Mouse (Mus musculus) gastrocnemius, postnatal 36 days (tissue): Measurements from ENCODE around the gene Ash1l. TPM values are rescaled to one million over a fixed set of nuclear protein-coding genes. Genes with fewer than 3 reads are reported as not detected.

ENCODE experiments used
- DNase-seq, 2 experiments: peaks; one replicate each; pipeline ENCODE4 v3.0.0; 2022
- intact Hi-C: fragments of 180-260 bp; cut with DNase I; formaldehyde crosslinking; loops from one replicate; pipeline ENCODE4 v1.15.1; 2025
- total RNA-seq, 2 experiments: library from RNA; stranded (reverse); gene quantifications; 2 replicates each; pipeline ENCODE4 v1.2.3; 2021

Gene Ash1l
- total RNA-seq, 2 experiments from 2014 or later, result 23.2 to 29.5 TPM

DNA sequence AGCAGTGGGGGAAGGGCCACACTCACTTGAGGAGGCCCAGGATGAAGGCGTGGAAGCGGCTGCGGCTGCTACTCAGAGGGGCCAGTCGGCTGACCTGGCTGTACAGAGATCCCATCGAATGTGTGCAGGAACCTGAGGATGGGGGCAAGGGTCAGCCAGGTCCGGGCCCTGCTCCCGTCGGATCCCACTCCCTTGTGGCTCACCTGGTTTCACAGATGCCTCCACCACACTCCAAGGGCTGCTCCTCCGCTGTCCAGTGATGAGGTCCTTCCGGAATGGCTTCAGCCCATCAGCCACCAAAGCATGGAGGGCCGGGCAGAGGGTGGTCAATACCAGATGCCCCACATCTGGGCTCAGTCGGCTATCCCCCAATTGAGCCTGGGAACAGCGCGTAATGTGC is 138.6 kb downstream of the Ash1l start:
- intact Hi-C loops, result no loop called here
- DNase-seq, result no peak

DNA sequence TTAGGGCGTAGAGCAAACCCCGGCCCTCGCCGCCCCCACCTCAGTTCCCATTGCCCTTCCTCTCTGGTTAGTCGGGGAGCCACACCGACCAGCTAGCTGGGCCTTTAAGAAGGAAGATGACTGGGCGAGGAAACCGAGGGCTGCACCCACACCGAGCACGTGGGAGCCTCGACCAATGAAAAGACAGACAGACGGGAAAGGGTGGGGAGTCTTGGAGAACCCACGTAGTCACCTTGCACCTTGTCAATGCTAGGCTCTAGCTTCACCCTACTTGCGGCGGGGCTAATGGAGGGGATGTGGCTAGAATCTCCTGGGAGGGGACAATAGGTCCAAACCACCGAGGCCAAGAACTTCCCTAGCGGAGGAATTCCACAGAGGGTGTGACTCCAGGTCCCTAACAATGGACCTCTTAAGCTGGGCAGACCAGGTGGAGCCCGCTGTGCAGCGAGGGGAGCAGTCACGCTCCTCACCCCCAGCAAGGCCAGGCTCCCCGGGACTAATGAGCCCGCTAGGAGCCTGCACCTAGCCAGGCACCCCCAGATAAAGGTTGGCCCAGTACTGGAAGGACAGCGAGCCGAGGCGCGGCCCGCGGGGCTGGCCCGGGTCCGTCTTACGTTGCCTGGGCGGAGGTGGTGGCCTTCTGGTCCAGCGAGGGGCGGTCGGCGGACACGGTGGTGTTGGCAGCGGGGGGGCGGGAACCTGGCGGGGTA is 139.6 kb downstream of the Ash1l start:
- intact Hi-C loops, result loop anchor here (2.0 kb wide), 1 partner anchor 127 kb away; no protein-coding TSS in a partner anchor
- peak; percentile 77 to 79 for DNase-seq

DNA sequence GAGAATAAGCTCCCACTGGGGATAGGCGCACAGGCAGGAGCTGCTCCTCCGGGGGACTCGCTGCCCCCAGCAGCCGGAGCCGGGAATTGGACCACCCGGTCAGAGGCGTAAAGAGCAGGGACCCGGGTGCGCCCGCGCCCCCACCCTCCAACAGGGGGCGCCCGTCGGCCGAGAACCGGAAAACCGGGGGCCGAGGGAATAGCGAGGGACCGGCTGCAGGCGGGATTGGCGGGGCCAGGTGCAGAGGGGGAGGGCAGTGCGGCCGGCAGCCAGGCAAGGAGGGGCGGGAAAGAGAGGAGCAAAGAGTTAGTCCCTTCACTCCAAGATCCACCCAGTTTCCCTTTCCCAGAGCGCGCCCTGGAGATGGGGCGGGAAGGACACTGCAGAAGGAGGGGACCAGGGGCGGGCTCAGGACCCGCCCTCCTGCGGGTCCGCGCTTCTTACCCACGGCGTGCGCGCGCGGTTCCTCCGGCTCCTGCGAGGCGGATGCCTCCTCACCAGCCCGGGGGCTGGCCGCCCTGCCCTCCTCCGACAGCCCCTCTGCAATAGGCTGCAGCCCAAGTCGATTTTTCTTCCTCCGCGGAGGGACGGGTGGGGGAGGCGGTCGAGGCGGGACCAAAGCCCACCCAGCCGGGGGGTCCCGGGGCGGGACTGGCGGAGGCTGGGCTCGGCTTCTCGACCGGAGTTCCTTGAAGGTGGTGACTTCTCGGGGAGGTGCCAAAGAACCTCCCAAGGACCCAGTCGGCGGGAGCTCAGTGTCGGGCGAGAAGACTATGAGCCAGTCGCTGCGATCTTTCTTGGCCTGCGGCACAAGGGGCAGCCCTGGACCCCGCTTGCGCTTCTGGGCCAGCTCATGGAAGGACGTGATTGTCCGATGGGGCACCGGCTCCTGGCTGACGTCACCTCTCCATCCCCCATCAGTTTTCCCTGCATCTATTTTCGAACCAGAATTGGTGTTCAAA is 140.6 kb downstream of the Ash1l start:
- peak; percentile 85 to 86 for DNase-seq

DNA sequence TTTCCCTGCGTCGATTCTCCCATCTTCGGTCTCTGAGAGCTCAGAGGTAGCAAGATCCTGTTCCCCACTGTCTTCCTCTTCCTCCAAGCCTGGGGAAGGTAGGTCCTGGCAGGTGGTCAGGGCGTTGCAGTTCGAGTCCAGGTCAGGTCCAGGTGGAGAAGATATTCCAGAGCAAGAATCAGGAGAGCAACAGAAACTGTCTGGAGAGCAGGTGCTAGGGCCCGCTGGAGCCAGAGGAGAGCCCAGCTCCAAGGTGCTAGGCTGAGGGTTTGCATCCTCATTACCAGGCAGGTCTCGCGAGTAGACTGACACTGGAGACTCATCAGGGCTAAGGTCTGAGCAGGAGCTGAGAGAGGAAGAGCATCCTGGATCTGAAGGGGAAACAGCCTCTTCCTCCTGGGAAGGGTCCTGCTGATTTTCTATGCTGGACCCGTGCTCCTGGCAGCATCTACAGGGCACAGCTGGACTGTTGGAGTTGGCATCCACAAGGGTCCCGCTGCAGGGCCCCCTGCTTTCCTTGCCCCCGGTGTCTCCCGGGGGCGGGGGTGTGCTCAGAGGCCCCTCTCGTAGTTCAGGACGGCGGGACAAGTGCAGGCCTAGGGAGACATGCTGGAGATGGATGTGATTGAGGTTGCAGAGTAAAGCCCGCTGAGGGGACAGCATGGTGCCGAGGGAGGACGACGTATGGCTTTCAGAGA is 141.5 kb downstream of the Ash1l start:
- intact Hi-C loops, result loop anchor here (2.0 kb wide), 1 partner anchor 125 kb away; no protein-coding TSS in a partner anchor
- DNase-seq, result no peak

More for the DNA sequence above, 140.6 kb downstream of the Ash1l start:
- intact Hi-C loops, result loop anchor here (2.0 kb wide), 1 partner anchor 126 kb away; no protein-coding TSS in a partner anchor

DNA sequence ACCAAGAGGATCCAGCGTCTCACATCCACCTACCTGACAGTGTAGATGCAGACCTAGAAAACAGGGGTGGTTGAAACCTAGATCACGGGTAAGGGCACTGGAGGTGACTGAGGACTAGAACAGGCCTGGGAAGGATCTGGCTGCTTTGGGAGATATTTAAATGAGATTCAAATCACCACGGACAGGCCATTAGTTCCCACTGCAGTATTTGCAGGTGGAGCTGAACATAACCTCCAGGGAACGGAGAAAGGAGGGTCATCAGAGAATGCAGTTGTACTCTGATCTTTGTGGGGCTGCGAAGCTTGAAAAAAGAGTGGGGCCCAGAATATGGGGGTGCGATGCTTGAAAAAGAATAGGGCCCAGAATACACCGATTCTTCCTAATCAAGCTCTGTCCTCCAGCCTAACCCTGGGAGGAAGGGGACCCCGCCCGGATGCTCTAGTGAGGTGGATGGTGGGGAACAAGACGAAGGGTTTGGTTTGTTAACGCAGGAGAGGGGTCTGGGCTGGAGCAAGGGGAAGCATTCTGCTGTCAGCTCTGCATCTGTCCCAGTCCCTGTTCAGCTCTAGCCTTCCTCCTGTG is 142.2 kb downstream of the Ash1l start:
- intact Hi-C loops, result no loop called here
- DNase-seq, result no peak

DNA sequence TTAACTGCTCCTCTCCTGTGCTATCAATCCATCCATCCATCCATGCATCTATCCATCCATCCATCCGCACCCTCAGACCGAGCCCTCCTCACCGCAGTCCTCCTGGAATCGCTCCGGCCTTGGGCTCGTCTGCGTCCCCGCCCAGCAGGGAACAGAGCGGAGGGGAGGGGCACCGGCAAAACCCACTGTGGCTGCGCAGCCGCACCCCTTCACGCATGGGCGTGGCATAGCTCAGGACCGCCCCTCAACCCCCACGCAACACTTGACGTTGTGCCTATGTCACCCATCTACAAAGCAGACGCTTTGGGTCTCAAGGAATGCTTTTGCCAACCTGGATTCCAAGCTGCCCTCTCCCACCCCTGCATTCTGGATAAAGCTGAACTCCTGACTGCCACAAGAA is 142.8 kb downstream of the Ash1l start, which contains the start of gene Rusc1:
TSS of gene Rusc1 (minus strand) at position 137 of the 400 bp plus-strand sequence.
- intact Hi-C loops, result no loop called here
- DNase-seq, result peak; percentile 84 to 85

DNA sequence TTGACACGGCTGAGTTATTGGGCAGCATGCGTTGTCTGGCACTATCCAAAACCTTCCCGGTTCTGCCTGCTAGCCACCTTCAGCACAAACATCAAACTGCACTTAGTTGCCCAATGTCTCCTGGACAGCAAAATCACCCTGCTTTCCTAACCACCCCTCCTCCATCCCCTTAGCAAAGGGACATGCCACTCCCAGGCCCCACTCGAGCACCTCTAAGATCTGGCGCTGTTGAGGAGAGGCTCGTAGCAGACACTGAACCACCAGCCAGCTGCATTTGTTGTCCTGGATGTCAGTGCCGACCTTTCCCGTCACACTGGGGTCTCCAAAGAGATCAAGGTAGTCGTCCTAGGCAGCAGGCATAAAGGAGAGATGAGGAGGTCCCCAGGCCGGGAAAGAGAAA is 143.6 kb downstream of the Ash1l start:
- intact Hi-C loops, result no loop called here
- no peak for DNase-seq

DNA sequence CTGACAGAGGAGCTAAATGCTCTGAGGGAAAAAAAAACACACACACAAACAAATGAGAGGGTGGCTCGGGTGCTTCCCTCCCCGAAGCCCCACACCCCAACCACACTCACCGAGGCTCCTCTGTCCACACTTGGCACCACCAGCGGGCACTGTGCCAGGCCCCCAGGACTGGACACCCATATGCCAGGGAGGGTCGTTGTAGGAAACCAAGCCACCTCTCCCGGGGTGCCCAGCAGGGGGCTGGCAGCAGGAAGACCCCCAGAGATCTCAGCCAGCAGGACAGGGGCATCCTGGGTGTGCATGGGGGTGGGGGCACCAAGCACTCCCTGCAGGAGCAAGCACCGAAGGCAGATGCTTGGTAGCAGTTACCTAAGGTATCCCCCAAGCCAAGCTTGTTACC is 150.4 kb downstream of the Ash1l start, which contains the start of gene Gm43738:
TSS of gene Gm43738 (minus strand) at position 289 of the 400 bp plus-strand sequence.
- no peak for DNase-seq
- intact Hi-C loops, result no loop called here

DNA sequence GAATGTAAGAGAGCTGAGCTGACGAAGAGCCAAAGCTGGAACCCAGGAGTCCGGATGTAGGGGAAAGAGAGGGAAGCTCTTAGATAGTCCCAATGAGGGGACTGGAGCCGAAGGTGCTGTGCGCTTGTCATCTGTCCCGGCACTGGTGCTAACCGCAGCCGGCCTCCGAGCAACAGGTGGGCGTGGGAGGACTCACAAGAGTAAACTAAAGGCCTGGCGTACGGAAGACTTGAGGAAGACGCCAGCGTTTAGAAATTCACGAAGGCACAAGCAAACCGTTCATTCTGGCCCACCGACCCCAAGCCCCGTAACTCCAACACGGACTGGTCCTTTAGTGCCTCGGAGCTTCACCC is 151.0 kb downstream of the Ash1l start:
- no peak for DNase-seq
- intact Hi-C loops, result no loop called here

DNA sequence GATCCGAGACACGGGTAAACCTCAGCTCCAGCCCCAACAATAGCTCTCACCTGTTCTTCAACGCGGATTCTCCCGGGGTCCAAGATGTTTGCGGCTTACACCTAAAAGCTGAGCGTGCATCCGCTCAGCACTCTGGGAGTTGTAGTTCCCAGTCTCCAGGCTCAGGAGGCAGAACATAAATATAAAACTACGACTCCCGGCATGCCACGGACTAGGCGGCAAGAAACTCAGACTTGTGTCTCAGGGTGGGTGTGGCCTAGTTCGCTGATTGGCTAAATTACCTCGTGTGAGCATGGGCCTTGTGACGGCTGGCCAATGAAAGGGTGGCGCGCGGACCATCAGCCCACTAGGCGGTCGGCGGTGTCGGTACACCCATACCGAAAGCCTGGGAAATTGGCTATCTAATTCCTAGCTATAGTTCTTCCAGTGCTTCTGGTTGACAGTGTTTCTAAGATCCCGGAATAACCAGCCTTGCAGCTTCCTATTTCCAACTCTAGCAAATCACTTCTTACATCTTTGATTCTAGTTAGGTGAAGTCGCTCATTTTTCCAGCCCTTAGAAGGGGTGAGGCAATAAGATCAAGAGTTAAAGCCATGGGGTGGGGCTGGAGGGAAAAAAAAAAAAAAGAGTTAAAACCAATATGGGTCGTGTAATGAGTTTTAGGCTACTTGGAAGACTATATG is 151.5 kb downstream of the Ash1l start, which contains the start of gene Fdps:
TSS of gene Fdps (minus strand) at position 148 of the 683 bp plus-strand sequence.
- DNase-seq, result peak; percentile 79 to 92
- intact Hi-C loops, result no loop called here

DNA sequence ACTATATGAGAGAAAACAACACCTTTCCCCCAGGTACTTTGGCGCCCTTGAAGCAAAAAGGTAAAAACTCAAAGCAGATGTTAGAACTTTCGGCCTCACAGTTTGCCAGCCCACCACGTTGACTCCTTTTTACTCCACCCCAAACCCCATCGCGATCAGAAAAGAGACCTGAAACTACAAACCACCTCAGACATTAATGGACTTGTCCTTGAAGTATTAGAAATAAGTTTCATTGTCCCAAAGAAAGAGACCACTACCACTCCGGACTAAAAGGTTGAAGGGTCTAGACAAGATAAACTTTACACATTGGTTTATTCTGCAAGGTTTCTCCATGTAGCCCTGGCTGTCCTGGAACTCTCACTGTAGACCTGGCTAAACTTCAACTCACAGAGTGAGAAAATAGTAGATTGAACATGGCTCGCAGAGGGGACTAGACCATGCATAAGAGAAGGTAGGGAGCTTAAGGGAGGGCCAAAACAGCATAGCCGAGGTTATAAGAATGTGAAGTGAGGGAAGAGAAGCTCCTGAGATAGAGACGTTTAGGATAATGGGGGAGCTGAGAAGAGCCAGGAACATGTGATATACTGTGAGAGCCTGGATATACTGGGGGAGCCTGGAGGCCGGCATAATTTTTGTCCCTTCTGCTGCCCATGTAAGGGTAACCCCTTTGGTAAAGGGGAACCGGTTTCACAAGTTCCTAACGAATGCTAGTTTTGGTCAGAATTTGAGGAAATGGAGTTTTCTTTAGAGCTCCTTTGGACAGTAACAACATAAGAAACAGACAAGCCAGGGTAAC is 152.3 kb downstream of the Ash1l start:
- intact Hi-C loops, result no loop called here
- DNase-seq, result no peak

DNA sequence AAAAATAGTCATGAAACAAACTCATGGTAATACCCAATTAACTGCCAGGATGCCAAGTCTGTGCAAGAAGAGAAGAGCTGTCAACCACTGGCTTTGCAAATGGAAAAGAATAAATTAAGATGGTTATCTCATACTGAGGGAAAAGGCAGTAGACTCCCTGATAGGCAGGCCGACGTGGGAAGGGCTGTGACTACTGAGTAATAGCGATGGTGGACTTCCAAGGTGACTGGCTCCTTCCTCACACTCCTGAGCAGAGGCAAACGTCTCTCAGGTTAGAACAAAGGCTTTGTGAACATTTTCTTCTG is 152.8 kb downstream of the Ash1l start:
- intact Hi-C loops, result no loop called here
- DNase-seq, result no peak

DNA sequence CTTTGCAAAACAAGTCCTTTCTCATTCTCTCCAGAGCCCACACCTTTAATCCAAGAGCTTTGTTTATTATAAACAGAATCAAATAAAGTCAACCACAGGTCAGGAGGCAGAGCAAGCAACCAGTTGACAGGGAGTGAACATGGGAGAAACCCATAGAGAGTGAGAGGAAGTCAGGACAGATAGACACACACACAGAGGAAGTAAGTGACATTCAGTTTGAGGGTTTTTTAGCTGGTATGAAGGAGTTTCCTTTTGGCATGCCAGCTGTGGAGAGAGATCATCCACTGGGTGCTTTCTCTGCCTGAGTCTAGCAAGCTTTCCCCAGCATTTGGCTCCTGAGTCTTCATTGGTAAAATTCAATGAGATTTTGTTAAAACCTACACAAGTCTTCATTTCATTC is 156.5 kb downstream of the Ash1l start:
- DNase-seq, result no peak
- intact Hi-C loops, result no loop called here

DNA sequence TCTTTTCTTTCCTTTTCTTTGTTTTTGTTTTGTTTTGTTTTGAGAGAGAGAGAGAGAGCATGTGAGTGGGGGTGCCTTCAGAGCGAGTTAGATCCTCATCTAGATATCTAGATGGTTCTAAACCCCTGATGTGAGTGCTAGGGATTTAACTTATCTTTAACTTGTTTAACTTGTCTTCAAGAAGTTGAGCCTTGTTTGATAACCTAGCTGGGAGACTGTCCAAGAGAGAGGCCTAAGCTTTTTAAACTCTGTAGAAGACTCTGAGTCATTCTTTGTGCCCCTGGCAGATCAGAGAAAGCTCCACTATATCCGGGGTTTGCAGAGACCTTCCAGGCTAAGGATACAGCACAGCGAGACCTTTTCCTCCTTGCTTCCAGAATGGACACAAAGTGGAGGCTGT is 157.1 kb downstream of the Ash1l start:
- intact Hi-C loops, result no loop called here

DNA sequence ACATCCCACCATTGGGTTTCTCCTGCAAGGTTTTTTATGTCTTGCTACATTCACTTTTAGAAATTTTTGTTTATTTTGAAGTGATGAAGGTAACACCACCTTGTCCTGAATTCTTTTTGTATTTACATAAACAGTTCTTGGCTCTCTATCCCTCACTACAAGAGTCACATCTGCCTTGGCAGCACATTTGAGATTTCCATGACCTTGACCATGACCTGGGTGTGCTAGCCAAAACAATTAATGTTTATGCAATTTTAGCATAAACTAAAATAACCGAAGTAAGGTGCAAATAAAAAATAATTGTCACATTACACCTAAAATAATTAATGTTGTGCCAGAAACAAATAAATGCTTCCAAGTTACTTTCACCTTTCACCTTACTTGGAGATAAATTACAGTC is 157.7 kb downstream of the Ash1l start:
- intact Hi-C loops, result no loop called here

More for the DNA sequence above, 157.1 kb downstream of the Ash1l start:
- no peak for DNase-seq

DNA sequence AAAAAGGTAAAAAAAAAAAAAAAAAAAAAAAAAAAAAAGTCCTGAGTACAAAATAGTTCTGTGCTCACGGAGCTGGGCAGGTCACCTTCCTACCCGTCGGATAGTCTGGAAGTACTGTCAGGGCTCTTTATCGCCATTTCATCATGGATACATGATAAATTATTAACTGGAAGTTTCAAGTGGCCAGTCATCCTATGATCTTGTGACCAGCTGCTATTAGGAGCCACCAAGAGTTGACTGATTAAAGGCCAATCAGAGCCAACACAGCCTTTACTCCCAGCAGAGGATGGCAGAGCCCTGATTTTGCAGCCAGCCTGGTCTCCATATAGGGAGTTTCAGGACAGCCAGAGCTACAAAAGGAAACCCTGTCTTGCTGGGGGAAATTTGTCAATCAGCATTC is 162.6 kb downstream of the Ash1l start:
- intact Hi-C loops, result no loop called here

More for the DNA sequence above, 157.7 kb downstream of the Ash1l start:
- no peak for DNase-seq

DNA sequence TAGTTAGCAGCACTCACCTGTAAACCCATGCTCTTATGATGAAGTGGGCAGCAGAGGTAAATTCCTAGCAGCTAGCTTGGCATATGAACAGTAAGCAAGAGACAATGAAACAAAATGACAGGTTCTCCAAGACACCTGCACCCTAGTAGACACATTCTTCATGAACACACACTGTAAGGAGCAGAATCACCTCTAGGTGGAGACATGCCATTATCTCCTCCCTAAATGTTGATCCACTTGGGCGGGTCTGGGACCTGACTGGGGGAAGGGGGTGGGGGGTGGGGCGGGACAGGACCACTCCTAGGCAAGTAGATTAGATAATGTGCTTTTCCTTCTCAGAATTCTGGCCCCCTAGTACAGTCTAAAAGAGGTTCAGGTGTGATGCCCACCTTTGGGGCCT is 165.1 kb downstream of the Ash1l start:
- intact Hi-C loops, result loop anchor here (5.0 kb wide), 1 partner anchor 42 kb away; no protein-coding TSS in a partner anchor
- DNase-seq, result no peak

More for the DNA sequence above, 162.6 kb downstream of the Ash1l start:
- no peak for DNase-seq

DNA sequence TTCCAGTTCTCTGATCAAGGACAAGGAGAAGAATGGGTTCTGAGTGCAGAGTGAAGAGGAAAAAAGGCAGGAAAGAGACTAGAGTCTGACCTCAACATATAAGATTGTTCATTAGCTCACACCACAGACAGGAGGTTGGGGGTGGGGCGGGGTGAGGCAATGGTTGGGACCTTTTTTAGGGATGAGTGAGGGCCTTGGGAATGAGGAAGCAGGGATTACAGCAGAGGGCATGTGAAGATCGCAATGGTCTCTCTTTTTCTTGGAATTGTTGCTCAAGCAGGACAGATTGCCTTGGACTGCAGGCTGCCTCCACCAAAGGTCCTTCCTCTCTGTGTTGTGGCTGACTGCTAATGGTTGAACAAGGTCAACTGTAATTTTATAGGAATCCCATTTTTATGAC is 172.9 kb downstream of the Ash1l start:
- DNase-seq, result peak in 1 of 2 experiments; percentile 28
- intact Hi-C loops, result no loop called here

DNA sequence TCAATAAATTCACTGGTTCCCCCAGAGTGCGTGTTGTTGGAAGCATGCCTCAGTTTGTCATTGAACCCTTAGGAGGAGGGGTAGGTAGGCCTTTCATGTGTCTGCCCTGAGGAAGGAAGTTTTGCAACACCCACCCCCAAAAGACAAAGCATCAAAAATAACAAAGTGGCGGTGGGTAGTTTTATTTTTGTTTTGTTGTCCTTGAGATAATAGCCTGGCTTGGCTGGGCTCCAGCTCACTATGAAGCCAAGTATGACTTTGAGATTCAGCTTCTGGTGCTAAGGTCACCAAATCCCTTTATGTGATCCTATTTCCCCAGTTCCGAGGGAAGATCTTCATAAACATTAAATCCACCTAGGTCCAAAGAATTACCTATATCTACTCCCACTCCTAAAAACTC is 173.8 kb downstream of the Ash1l start:
- intact Hi-C loops, result no loop called here
- no peak for DNase-seq
